Comparison of ENCODE assay signal across 25 mouse cellular contexts in the genomic region with DNA sequence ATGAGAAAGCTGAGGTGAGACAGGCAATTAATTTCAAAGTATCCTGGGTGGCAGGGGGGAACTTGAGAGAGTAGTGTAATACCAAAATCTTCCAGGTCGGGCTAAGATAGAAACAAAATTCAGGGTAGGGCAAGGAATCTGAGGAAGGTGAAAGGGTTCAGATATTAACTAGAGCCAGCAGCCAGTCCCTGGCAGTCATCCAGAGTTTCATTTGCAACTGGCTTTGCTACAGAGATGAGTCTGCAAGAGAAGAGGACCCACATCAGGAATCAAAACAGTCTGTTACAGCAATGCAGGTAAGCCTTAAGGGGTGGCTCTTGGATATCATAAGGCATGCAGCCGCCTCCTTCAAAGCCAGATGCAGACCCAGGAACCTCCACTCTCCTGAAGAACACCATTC. TPM values are rescaled to one million over a fixed set of nuclear protein-coding genes. Genes with fewer than 3 reads are reported as not detected.
A peak's percentile ranks its signal among the peaks of the same experiment; 100 is the strongest.
DNase-seq lines count a peak whose midpoint lies in the region; ATAC-seq and TF ChIP-seq lines count a peak whose summit lies in the region.
"Had no signal": no experiment of that assay in that cellular context is flagged by ENCODE, and none has a peak within 500 bp of the region (broad histone marks: within the 10 kb centered on the region; RNA-seq: fewer than 3 reads in every experiment).

No protein-coding gene starts in this region.

- no peaks in the 10 kb centered on the region for H3K36me3 ChIP-seq in liver, adult 2 months (ENCODE audit: control insufficient read depth, insufficient read depth, low read length)
- no peaks in the 10 kb centered on the region for H3K36me3 ChIP-seq in liver, postnatal 0 days (replicated peaks; ENCODE audit: insufficient read depth, low read length)
- H3K36me3 ChIP-seq: embryonic facial prominence, embryonic 15.5 days; forebrain, embryonic 10.5 days; heart, embryonic 13.5 days; liver, embryonic 13.5 days; midbrain, embryonic 10.5 days; neural tube, embryonic 13.5 days had no signal

- intact Hi-C loops in gastrocnemius, postnatal 14 days (cut with DNase I; ENCODE audit: low total_unique reads) = no loop called here

- H3K9me3 ChIP-seq in liver, postnatal 0 days (ENCODE audit: low read length) = no peaks in the 10 kb centered on the region
- H3K9me3 ChIP-seq: embryonic facial prominence, embryonic 15.5 days; forebrain, embryonic 10.5 days; heart, embryonic 13.5 days; liver, embryonic 13.5 days; midbrain, embryonic 10.5 days; neural tube, embryonic 13.5 days had no signal

- no peaks in the 10 kb centered on the region for H3K4me1 ChIP-seq in liver, adult 2 months (ENCODE audit: control insufficient read depth, insufficient read depth, low read length)
- H3K4me1 ChIP-seq in liver, postnatal 0 days (ENCODE audit: insufficient read depth) = no peaks in the 10 kb centered on the region
- H3K4me1 ChIP-seq: liver, embryonic 13.5 days; midbrain, embryonic 10.5 days had no signal

- TF ChIP-seq CTCF in liver, adult 2 months (IDR thresholded peaks at IDR 0.05; ENCODE audit: low read depth, low read length) = no peak
- no peak for TF ChIP-seq CTCF in liver, postnatal 0 days (IDR thresholded peaks at IDR 0.05; ENCODE audit: low read depth)

- no peak overlapping the region for H3K4me3 ChIP-seq in liver, adult 2 months (ENCODE audit: insufficient read depth, low read depth, low read length)
- no peak overlapping the region for H3K4me3 ChIP-seq in liver, postnatal 0 days (ENCODE audit: low read depth, low read length)
- H3K4me3 ChIP-seq: embryonic facial prominence, embryonic 15.5 days; forebrain, embryonic 10.5 days; heart, embryonic 13.5 days; layer of hippocampus, adult 2 months; liver, embryonic 13.5 days; midbrain, embryonic 10.5 days; neural tube, embryonic 13.5 days had no signal

- peak; percentile 13 for DNase-seq in gastrocnemius, postnatal 10 days
- no peak for DNase-seq in gastrocnemius, postnatal 14 days
- peak; percentile 39 for DNase-seq in liver, adult 2 months (ENCODE audit: extremely low read depth, low read depth, low spot score)
- no peak for DNase-seq in liver, postnatal 0 days
- DNase-seq in adrenal gland, postnatal 14 days = peak; percentile 70
- peak; percentile 56 for DNase-seq in kidney, postnatal 14 days
- DNase-seq in neural tube, embryonic 10.5 days (ENCODE audit: extremely low spot score, low spot score) = no peak
- DNase-seq in urinary bladder, adult 2 months (ENCODE audit: low spot score) = no peak
- DNase-seq: cerebellum, adult 8-10 months; embryo, embryonic 11 days; liver, embryonic 13.5 days; lung, postnatal 4 days; thymus, postnatal 14 days had no signal

- no peak overlapping the region for H3K9ac ChIP-seq in liver, adult 2 months (ENCODE audit: low read depth, low read length)
- no peak overlapping the region for H3K9ac ChIP-seq in liver, postnatal 0 days (replicated peaks)
- H3K9ac ChIP-seq: embryonic facial prominence, embryonic 15.5 days; heart, embryonic 13.5 days; liver, embryonic 13.5 days; neural tube, embryonic 13.5 days had no signal

- no peaks in the 10 kb centered on the region for H3K27me3 ChIP-seq in liver, adult 2 months (ENCODE audit: control insufficient read depth, insufficient read depth, low read length)
- no peaks in the 10 kb centered on the region for H3K27me3 ChIP-seq in liver, postnatal 0 days (ENCODE audit: insufficient read depth, low read length)
- H3K27me3 ChIP-seq: embryonic facial prominence, embryonic 15.5 days; heart, embryonic 13.5 days; liver, embryonic 13.5 days; neural tube, embryonic 13.5 days had no signal

- no peak for TF ChIP-seq POLR2A in liver, adult 2 months (IDR thresholded peaks at IDR 0.05; ENCODE audit: extremely low read depth, insufficient read depth, low read length)

- ATAC-seq in liver, postnatal 0 days = no peak

- WGBS in liver, adult 2 months = 70% methylated on average over 2 of the region's 2 CpGs
- 69% methylated on average over 2 of the region's 2 CpGs for WGBS in liver, postnatal 0 days (ENCODE audit: insufficient replicate concordance)

- H3K27ac ChIP-seq in liver, adult 2 months (replicated peaks; ENCODE audit: insufficient read depth, low read depth, low read length) = no peak overlapping the region
- H3K27ac ChIP-seq in liver, postnatal 0 days (ENCODE audit: low read depth) = no peak overlapping the region
- H3K27ac ChIP-seq: embryonic facial prominence, embryonic 15.5 days; forebrain, embryonic 10.5 days; heart, embryonic 13.5 days; layer of hippocampus, adult 2 months; liver, embryonic 13.5 days; midbrain, embryonic 10.5 days; neural tube, embryonic 13.5 days had no signal

- no peak for TF ChIP-seq EP300 in liver, postnatal 0 days (IDR thresholded peaks at IDR 0.05; ENCODE audit: low read depth)

- no peaks in the 10 kb centered on the region for H3K79me2 ChIP-seq in liver, adult 2 months (ENCODE audit: control insufficient read depth, insufficient read depth, low read length)

- no peak overlapping the region for H3K4me2 ChIP-seq in liver, postnatal 0 days (ENCODE audit: low read depth, low read length)
- H3K4me2 ChIP-seq: embryonic facial prominence, embryonic 15.5 days; heart, embryonic 13.5 days; liver, embryonic 13.5 days; neural tube, embryonic 13.5 days had no signal

RNA-seq across cellular contexts. Expression of a gene that starts 47.0 kb away (rescaled TPM):
- total RNA-seq in gastrocnemius, postnatal 10 days (2021) = not detected
- total RNA-seq in gastrocnemius, postnatal 14 days (2021) = not detected
- total RNA-seq in liver, adult 2 months (2014; rRNA removed) = not detected in 2 replicates
- polyA plus RNA-seq in liver, adult 2 months (2012; rRNA removed) = not detected in 2 replicates
- polyA plus RNA-seq in liver, postnatal 0 days (2015; fragmentation: Nextera tagmentation; extraction: Ambion mirVana) = not detected in 2 replicates
- not detected in 2 replicates for total RNA-seq in adrenal gland, postnatal 14 days (2021)
- polyA plus RNA-seq in urinary bladder, adult 2 months (2012; rRNA removed) = not detected in 2 replicates
- total RNA-seq: layer of hippocampus, adult 2 months; left cerebral cortex, adult 18-20 months; monocyte, adult 5-6 weeks had no signal
- polyA plus RNA-seq: embryonic facial prominence, embryonic 15.5 days; forebrain, embryonic 10.5 days; frontal cortex, adult 2 months; gonadal fat pad, adult 2 months; heart, embryonic 13.5 days; hindbrain, embryonic 11.5 days; limb, embryonic 11.5 days; liver, embryonic 13.5 days; midbrain, embryonic 10.5 days; neural tube, embryonic 13.5 days had no signal

Comparison
In these comparisons a context has a peak if more than half of its experiments do, and no peak if none do; other contexts are left out.
1. DNase-seq: peak in gastrocnemius, postnatal 10 days (single experiment), liver, adult 2 months (single experiment), adrenal gland, postnatal 14 days (single experiment) and kidney, postnatal 14 days (single experiment); none in gastrocnemius, postnatal 14 days (single experiment), liver, postnatal 0 days (single experiment), neural tube, embryonic 10.5 days (single experiment) and urinary bladder, adult 2 months (single experiment).